Mouse (Mus musculus): ENCODE results near the gene Rapgef4.

Rapgef4 gene

GRCm38 (mm10) chr2:72074999-72075561 is 94.0 kb downstream of the Rapgef4 start:
- no peak for DNase-seq (ENCODE audit: extremely low spot score, low spot score)

DNA sequence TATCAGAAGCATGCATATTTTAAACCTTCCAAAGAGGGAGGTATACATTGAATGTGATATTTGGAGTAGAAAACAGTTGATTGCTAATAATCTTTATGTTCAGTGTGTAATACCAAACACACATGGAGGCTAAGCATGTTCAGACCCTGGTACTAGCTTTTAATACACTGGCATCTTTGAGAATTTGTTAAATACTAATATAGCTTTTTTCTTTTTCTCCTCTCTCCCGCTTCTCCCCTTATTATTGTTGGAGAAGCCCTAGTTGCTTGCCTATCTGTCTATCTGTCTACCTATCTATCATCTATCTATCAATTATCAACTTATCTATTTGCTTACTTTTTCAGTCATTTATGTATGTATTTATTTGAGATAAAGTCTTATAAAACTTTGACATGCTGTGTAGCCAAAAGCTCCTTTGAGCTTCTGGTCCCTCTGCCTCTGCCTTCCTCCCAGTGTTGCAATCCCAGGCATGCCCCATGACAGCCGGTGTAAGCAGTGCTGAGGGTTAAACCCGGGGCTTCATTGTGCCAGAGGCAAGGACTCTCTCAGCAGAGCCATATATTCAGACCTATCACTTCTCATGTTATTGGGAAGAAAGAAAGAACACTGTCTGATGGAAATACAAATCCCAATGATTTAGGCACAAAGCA is 96.6 kb downstream of the Rapgef4 start:
- no peak for DNase-seq (ENCODE audit: extremely low spot score, low spot score)

GRCm38 (mm10) chr2:72078140-72078521 is 97.1 kb downstream of the Rapgef4 start:
- no peak for DNase-seq (ENCODE audit: extremely low spot score, low spot score)

DNA sequence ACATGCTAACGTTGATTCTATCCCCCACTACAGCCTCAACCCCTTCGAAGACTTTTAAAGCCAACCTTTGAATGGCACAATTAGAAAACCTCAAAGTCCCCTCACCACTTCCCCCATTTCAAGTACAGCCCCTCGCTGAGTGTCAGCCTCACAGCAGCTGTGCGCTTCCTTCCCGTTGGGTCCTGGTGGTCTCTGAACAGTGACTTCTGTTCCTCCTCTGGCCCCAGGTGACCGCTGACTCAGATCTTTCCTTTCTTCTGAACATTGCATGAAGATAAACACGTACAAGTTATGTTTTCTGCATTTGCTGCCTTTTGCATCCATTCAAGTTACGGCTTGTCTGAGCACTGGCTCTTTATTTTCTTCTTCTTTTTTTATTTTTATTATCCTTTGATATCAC is 98.1 kb downstream of the Rapgef4 start:
- DNase-seq (ENCODE audit: extremely low spot score, low spot score): no peak

- DNase-seq (ENCODE audit: extremely low spot score, low spot score): no peak
Measured at GRCm38 (mm10) chr2:72082846-72083245, 101.8 kb downstream of the Rapgef4 start.

GRCm38 (mm10) chr2:72088886-72089285 is 107.8 kb downstream of the Rapgef4 start:
- DNase-seq (ENCODE audit: extremely low spot score, low spot score): no peak

DNA sequence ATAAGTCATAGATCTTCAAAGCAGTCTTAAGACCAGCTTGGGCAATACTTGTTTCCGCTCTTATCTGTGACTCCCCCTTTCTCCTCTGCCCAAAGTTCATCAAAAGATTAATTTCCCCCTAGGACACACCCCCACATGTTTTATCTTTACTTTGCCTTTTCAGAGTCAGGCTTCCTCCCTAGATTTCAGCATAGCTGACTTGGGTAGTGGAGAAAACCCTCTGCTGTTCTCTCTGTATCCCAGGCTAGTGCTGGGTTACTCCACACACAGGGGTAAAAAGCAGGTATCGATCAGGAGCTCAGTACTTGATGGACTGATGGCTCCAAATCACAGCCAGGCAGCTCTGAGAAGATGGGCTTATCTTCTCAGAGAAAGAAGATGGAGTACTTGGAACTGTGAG is 109.0 kb downstream of the Rapgef4 start:
- no peak for DNase-seq (ENCODE audit: extremely low spot score, low spot score)

- no peak for DNase-seq (ENCODE audit: extremely low spot score, low spot score)
Measured at GRCm38 (mm10) chr2:72092046-72092445, 111.0 kb downstream of the Rapgef4 start.

DNA sequence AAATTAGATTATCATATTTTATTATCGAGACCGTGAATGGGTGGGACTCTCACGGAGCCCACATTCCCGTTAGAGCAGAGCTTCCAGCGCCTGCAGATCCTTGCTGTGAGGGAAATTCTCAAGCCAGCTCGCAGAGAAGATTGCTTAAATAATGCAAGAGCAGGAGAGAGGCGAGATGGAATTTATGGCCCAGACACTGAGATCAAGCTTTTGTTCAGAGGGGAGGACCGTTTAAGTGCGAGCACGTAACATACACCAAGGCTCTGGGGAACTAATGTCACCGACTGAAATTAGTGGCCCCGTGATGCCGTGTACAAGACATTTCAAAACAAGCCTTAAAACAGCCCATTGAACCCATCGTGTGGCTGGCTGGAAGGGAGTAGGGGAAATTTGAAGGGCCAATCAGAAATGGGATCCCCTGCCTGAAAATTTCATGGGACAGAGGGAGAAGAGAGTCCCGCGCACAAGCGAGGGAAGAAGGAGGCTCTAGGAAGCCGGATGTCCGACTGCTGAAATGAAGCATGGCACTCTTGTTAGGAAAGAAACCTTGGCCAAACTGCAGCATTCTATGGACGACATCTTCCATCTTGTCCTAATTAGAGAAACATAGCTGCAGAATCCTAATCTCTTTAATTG is 112.5 kb downstream of the Rapgef4 start:
- no peak for DNase-seq (ENCODE audit: extremely low spot score, low spot score)

GRCm38 (mm10) chr2:72094038-72094437 is 113.0 kb downstream of the Rapgef4 start:
- DNase-seq (ENCODE audit: extremely low spot score, low spot score): no peak

- no peak for DNase-seq (ENCODE audit: extremely low spot score, low spot score)
Measured at GRCm38 (mm10) chr2:72094446-72094845, 113.4 kb downstream of the Rapgef4 start.

- DNase-seq (ENCODE audit: extremely low spot score, low spot score): no peak
Measured at GRCm38 (mm10) chr2:72095002-72095401, 114.0 kb downstream of the Rapgef4 start.

DNA sequence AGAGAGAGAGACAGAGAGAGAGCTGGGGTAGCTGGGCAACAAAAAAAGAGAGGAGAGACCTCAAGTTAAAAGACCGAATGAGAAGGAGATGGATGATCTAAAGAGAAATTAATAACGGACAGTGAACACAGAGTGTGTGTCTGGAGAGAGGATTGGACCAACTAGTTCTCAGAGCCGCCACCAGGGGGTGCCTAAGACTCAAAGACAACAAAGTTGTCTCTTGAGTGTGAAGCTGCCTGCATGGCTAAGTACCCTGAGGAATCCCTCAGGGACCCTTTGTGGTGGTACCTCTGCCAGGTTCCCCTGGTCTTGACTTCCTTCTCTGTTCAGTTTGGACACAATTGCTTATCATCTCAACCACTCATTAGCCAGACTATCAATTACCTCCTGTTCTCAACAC is 115.3 kb downstream of the Rapgef4 start:
- no peak for DNase-seq (ENCODE audit: extremely low spot score, low spot score)

DNA sequence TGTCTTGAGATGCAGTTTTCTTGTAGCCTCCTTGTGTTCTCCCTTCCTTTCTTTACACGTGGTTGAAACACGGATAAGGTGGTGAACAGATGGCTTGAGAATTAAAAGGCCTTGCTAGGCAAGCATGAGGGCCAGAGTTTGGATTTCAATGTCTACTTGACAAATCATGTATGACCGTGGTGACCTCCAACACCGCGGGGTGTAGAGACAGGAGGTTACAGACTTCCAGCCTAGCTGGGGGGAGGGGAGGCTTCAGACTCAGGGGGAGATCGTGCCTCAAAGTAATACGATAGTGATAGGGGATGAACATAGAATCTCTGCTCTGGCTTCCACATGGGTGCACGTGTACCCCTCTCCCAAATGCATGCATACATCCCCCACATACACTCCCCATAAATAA is 117.3 kb downstream of the Rapgef4 start:
- DNase-seq (ENCODE audit: extremely low spot score, low spot score): no peak

DNA sequence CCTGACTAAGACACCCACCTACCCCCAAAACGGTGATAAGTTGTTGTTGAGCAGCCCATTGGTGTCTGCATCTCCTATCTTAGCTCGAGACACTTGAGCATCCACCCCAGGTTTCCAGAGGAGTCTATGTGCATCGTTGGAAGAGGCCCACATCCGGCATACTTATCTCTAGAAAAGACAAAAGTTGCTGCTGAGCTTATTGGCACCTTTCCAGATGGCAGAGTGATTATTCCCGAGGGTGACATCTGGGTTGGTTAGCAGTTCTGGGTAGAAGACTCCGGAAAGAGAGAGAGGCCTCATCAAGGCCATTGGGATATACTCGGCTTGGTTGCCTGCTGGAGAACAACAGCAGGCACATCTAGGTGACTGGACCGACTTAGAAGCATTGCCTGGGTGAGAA is 123.6 kb downstream of the Rapgef4 start:
- no peak for DNase-seq (ENCODE audit: extremely low spot score, low spot score)

- DNase-seq (ENCODE audit: extremely low spot score, low spot score): no peak
Measured at GRCm38 (mm10) chr2:72107525-72108180, 126.6 kb downstream of the Rapgef4 start.

DNA sequence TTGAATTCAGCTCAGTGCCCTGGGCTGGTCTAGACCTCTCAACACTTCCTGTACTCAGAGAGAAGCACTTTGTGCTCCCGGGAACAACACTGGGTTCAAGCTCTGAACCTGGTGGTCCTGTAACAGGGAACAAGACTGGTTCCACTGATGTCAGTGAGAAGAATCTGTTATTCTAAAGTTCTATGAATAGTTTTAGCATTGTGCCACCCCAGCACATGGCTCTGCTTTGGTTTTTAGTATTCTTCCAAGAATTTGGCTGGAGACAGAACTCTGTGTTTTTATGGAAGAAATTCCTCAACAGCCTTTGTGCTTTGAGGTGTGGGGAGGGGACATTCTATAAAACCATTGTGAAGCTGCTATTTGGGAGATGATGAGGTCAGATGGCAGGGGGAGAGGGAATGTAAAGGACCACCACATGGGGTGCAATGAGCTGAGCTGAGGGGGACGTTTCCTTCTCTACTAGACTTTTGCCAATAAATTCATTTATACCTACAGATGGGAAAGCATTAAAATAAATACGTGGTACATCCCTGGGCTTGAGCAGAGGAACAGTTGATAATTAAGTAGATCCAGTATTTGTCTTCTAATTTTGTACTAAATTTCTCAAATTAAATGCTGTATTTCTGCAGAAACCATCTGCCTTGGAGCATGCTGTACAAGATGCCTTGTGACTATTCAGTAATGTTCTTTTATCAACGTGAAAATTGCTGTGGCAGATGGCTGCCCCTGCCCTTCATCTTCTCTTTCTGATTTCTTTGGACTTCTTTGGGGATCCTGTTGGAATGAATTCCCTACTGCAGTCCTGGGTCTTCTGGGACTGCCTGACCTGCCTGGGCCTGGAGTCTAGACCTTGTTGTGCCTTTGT is 127.6 kb downstream of the Rapgef4 start:
- DNase-seq (ENCODE audit: extremely low spot score, low spot score): no peak

GRCm38 (mm10) chr2:72110404-72110803 is 129.4 kb downstream of the Rapgef4 start:
- no peak for DNase-seq (ENCODE audit: extremely low spot score, low spot score)

- DNase-seq (ENCODE audit: extremely low spot score, low spot score): no peak
Measured at GRCm38 (mm10) chr2:72113716-72114115, 132.7 kb downstream of the Rapgef4 start.

- no peak for DNase-seq (ENCODE audit: extremely low spot score, low spot score)
Measured at GRCm38 (mm10) chr2:72114148-72114559, 133.1 kb downstream of the Rapgef4 start.

GRCm38 (mm10) chr2:72116103-72116502 is 135.1 kb downstream of the Rapgef4 start:
- no peak for DNase-seq (ENCODE audit: extremely low spot score, low spot score)

All from neural tube, embryonic 10.5 days (tissue).